Mouse (Mus musculus) layer of hippocampus, adult 9-10 months (tissue): ENCODE results near the gene Swsap1.

Experiments
- DNase-seq: peaks from one replicate; pipeline ENCODE4 v3.0.0; 2022; ENCODE audit warnings: low spot score

Gene Swsap1

DNA sequence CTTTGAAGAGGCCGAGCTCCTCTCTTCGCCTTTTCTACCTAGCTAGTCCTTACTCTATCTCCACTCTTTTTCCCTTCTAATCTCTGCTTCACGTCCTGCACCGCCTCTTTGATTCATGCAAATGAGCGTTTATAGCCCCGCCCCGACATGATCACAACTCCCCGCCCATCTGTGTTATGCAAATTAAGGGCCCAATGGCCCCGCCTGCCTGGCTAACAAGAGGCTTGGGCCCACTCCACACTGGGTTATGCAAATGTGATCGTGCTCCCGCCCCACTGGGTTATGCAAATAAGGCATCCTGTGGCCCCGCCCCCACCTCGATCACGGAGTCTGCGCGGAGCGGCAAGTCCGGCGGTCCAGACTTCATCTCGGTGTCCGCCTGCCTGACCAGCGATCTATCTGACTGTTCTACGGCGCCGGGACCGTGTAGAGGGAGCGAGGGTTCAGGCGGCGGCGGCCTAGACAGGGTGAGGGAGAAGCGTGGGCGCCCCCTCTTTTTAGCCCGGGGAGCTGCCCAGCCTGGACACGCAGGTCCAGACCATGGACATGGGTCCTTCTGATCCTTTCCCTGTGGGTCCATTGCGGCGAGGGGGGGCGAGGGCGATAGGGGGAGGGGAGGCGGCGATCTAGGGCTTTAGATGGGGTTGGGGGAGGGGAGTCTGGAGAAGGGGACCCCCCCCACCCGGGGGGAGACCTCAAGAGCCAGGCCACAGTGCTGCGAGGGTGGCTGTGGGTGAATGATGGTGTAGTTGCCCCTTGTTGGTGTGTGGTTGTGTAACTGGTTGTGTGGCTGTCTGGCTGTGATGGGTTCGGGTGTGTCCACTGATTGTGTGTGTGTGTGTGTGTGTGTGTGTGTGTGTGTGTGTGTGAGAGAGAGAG lies 18.6 kb upstream of the Swsap1 start, which contains the start of gene Plppr2:
Plppr2 (plus strand) TSS at position 342 of the 879 bp plus-strand sequence.
- DNase-seq, result peak; percentile 96

DNA sequence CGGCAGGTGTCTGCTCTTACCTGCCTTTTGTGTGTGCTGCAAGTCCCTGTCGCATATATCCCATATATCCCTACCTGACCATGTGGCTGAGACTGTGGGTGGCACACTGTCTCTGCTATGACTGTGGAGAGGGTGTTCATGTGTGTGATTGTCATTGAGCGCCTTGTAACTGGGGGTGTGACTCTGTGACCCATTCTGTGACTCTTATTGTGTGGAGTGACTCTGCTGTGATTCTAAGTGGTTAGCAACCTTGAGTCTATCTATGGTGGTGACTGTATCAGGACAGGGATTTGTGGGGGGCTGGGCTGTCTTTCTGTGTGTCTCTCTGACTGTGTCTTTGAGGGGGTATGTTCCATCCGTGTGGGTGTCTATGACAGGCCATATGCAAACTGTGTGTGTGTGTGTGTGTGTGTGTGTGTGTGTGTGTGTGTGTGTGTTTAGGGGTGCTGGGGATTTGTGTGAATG lies 17.8 kb upstream of the Swsap1 start:
- no peak for DNase-seq

DNA sequence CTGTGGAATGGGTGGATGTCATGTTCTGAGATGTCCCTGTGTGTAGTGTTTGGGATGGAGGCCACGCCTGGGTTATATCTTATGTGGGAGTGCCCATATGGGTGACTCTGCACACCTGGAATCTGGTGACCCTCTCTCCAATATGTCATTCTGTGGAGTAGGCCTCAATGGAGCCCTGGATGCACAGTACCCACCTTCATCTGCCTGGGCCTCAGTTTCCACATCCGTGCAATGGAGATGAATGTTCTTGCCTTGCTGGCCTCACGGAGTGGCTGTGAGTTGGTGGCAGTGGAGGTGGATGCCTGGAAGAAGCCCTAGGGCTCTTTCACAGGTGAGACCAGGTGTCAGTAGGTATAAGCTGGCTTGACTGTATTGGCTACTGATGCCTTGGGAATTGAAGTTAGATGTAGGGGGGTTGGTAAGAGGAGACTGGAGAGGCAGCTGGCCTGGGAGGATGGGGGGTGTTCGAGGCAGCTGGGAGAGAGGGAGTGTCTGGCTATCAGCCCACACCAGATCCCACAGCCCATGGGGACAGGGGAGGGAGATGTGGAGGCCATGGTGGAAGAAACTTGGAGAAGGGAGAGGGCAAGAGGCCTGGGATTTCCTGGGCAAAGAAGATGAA lies 17.2 kb upstream of the Swsap1 start:
- no peak for DNase-seq

DNA sequence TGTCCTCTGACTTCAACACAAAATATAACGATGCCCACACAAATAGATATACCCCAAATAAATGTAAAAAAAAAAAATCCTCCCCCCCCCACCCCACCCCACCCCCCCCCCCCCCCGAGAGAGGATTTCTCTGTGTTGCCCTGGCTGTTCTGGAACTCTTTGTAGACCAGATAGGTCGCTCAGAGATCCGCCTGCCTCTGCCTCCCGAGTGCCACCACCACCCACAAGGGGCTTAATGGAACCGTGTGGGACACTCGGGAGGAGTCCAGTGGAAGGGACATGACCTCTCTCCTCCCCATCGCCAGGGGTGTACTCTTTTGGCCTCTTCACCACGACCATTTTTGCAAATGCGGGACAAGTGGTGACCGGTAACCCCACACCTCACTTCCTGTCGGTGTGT lies 12.5 kb upstream of the Swsap1 start:
- no peak for DNase-seq

DNA sequence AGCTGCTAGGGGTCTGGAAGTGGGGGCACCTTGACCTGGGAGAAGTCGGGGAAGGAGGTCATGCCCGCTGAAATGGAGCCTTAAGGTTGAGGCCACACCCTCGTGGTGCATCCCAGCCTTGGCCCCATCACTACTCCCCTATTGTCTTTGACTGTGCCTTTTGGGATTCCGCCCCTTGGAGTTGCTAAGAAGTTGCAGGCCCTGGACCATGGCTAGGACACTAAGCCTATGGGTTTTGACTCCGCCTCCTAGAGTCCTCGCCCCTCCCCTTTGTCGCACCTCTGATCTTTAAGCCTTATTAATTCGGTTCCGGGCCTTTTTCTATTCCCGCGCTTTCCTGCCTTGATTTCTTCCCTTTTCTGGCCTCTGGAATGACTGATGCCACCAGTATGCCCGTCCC lies 11.9 kb upstream of the Swsap1 start:
- DNase-seq, result no peak

DNA sequence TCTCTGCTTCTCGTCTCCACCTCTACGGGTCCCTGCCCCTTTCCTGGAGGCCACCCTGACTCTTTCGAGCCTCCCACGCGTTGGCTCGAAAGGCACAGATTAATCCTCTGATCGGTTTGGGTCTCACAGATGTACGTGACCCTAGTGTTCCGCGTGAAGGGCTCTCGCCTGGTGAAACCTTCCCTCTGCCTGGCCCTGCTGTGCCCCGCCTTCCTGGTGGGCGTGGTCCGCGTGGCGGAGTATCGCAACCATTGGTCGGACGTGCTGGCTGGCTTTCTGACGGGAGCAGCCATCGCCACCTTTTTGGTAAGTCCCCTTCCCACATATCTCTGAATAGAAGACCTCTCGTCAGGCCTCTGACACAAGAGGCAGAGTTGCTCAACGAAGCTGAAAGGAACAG lies 11.3 kb upstream of the Swsap1 start:
- DNase-seq, result no peak

DNA sequence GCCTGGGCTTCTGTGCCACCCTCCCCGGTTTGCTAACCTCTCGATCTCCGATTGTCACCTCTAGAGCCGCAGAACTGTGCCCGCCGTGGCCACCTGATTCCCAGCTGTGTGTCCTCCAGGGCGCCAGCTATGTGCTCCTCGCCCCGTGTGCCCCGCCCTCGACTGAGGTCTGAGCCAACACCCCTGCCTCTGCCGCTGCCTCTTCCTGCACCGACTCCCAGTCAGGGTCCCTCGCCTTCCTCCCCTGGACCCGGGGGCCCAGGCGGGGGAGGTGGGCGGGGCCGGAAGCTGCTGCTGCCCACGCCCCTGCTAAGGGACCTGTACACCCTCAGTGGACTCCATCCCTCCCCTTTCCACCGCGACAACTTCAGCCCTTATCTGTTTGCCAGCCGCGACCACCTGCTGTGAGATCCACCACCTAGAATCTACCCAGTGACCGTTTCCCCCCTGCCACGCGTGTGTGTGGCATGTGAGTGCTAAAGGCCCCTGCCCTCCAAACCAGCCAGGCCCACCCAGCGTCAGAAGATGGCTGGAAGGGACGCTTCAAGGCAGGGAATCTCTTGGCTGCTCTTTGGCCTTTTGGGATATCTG lies 7.9 kb upstream of the Swsap1 start:
- DNase-seq, result no peak

DNA sequence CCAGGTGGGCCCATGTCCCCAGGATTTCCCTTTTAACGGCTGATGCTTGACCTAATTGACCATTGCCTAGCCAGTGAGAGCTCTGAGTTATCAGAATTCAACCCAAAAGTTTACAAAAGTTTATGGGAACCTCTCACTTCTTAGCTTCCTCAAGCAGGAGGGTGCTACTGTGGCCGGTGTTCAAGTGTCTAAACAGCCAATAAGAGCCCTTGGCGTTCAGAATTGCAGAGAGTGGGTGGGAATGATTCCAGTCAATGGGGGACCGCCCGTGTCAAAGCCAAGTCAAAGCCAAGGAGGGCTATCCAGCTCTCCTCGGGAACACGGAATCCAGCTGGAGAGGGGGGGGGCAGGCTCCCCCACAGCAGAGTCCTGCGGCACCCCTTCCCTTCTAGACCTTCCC lies 7.4 kb upstream of the Swsap1 start:
- no peak for DNase-seq

DNA sequence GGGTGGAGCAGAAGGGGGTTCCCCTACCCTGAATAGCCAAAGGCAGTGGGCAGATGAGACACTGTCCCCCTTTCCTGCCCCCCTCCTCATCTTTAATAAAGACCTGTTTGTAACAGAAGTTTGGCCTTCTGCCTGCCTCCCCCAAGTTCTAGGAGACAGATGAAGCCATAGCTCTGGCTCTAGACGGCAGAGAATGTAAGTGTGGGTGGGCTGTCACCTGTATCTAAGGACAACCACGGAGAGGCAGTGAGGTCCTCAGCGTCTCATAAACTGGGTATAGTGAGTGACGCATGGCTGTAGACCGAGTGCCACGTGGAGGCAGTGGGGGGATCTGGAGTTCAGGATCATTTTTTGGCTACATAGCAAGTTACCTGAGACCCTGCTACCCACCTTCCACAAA lies 6.8 kb upstream of the Swsap1 start:
- no peak for DNase-seq

DNA sequence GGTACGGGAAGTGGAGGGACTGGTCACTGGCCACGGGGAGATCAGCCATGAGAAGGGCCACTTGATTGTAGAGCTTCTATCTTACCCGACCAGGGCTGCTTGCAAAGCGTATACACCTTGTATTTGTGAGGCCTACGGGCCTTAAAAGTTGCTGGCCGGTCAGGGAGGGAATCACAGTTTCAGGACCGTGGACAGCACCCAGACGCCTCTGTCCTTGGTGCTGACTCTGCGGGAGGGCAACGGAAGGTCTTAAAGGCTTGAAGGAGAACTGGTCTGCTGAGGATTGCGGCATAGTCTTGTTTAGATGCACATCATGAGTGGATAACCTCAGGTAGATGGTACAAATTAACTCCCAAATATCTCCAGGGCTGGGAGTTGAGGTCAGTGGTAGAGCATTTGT lies 5.2 kb upstream of the Swsap1 start:
- no peak for DNase-seq

DNA sequence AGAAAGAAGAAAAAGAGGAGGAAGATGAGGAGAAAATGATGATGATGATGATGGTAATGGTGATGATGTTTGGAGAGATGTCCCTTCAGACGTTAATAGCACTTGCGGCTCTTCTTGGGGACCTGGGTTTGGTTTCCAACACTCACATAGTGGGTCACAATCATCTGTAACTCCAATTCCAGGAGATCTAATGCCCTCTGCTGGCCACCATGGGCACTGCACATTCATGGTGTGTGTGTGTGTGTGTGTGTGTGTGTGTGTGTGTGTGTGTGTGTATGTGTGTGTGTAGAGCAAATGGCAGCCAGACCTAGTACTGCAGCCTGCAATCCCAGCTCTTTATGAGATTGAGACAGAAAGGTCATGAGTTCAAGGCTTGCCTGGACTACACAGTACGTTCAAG lies 3.6 kb upstream of the Swsap1 start:
- no peak for DNase-seq

DNA sequence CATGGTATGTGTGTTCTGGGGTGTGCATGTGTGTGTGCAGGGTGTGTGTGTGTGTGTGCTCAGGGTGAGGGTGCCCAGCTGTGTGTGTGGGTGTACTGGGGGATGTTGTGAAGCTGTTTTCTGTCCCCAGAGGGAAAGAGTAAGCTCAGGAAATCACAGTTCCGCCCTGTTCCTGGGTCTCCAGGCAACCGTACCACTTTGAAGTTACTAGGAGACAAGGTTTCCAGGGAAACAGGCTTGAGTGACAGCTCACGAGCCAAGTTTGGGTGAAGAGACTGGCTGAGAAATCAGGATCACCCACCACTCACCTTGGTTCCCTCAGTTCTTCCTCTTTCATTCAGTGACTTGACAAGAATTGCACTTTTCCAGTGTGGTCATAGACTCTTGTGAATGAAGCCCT lies 2.0 kb upstream of the Swsap1 start:
- DNase-seq, result no peak

DNA sequence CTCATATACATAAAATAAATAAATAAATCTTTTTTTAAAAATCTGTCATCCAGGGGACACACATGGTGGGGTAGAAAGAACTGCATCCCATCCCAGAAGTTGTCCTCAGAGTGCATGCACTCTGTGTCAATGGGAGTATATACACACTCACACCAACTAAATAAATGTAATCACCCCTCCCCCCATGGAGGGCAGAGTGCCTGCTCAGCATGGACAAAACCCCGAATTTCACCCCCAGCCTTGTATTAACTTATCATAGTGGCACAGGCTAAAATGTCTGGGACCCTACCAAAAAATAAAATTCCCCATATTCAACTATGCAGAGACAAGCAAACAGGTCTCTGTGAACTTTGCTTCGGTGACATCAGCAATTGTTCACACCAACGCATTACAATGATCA lies 920 bp upstream of the Swsap1 start:
- no peak for DNase-seq

DNA sequence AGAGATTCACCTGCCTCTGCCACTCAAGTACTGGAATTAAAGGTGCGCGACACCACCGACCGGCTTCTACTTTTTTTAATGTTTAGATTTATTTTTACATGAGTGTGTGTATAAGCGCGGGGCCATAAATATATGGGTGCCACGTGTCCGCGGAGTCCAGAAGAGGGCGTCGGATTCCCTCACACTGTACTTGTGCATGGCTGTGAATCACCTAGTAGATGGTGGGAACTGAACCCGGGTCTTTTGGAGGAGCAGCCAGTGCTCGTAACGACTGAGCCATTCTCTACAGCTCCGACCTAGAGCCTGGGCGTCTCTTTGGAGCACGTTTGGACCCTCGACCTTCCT lies 358 bp upstream of the Swsap1 start:
- no peak for DNase-seq

DNA sequence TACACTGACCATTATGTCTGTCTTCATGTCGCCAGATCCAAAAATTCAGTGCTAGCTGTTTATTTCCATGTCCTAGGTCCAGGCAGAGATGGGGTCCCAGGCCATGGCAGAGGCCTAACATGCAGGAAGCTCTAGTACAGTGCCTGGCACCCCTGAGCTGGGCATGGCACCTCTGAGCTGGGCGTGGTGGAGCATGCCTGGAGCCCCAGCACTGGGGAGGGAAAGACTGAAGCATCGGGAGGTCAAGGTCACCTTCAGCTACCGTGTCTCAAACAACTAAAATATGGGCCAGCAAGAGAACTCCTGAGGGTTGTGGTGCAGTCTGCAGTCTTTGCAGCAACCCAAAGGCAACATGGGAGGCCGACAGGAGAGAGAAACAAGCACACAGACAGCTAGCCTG lies 2.8 kb downstream of the Swsap1 start:
- DNase-seq, result no peak

DNA sequence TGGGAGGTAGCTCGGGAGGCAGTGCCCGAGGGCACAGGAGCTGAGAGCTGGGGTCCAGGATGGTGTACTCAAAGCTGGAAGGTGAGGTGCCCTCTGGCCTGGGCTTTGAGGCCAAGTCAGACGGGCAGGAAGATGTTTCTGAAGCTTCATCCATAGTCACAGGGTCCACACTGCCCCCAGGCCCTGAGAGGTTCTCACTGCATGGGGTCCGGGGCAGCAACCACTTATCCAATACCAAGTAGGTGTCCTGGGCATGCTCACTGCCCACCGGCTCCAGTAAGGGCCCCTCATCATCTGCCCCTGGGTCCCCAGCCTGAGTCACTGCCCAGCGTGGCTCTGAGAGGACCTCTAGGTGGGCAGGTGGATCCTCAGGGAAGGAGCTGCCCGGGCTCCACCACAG lies 3.7 kb downstream of the Swsap1 start:
- no peak for DNase-seq

DNA sequence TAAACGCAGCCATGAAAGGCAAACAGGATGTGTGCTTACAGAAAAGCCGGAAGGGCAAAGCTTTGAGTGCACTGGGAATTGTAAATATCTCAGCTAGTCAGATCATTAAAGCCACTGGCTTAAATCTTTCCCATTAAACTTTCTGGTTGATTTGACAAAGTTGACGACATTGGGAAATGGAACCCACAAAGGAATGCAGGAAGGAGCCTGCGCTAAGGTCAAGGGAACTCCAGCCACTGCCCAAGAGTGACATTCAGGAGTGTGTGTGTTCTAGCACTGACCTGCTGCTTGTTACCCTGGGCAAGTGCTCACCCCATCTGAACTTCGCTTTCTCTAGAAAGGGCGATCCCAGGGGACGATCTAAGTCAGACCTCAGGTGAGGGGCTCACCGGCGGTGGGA lies 4.6 kb downstream of the Swsap1 start:
- DNase-seq, result no peak

DNA sequence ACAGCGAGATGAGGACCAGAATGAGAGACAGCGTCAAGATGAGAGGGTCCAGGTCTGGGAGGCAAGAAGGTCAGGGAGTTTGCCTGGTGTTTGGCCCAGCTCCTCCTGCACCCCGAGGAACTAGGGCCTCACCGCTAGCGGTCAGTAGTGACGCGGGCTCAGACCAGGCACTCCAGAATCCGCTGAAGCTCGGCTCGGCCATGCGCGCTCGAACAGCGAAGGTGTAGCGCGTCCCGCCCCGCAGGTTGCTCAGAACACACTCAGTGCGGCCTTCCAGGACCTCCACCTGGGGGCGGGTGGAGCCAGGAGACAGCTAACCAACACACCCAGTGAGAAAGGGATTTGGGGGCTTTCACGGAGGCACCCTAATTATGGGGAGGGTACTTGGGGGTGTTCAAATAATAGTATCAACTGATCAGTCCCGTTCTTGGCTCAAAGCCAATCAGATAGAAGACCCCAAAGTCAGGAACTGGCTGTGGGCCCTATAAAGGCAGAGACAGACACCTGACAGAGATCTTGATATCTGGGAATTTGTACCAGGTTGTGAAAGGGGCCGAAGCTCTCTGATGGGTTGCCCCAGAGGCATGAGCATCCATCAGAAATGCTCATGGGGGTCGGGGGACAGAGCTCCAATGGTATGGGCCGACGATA lies 5.1 kb downstream of the Swsap1 start:
- no peak for DNase-seq

DNA sequence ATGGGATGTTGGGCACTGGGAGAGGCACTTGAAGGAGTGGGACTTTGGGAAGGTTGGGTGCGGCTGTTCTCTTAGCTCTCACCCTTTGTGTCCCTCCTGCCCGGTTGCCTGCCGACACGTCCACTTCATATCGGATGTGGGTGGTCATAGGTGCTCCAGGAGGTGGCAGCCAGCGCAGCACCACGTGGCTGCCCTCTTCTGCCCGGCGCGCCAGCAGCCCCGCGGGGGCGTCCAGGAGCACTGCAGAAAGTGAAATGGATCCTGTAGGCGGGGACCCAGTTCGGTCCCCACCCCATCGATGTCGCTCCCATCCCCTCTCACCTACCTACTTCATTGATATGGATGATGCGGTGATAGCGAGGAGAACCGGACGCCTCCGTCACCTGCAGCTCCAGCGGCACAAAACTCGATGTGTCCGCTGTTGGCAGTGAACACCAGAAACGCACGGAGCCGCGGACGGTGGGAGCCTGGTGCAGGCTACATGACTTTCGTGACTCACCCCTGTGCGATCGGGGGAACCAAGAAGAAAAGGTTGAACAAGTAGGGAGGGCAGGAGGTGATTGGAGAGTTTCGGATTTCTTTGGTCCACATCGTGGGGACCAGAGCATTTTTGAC lies 5.9 kb downstream of the Swsap1 start:
- no peak for DNase-seq

DNA sequence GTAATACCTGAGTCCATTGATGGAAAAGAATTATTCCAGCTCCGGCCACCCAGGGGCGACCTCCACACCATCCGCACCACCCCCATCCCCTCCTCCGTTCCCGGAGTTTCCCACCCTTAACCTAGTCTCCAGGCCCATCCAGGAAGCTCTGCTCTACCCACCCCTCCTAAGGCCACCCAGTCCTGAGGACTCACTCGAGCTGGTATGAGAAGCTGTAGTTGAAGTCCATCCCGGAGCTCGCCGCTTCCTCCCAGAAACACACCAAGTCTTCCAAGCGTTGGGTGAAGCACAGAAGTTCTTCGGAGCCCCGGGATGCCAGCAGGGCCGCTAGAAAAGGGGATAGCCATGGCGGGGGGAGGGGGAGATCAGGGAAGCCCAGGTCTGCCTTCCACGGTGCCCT lies 6.5 kb downstream of the Swsap1 start:
- DNase-seq, result no peak

DNA sequence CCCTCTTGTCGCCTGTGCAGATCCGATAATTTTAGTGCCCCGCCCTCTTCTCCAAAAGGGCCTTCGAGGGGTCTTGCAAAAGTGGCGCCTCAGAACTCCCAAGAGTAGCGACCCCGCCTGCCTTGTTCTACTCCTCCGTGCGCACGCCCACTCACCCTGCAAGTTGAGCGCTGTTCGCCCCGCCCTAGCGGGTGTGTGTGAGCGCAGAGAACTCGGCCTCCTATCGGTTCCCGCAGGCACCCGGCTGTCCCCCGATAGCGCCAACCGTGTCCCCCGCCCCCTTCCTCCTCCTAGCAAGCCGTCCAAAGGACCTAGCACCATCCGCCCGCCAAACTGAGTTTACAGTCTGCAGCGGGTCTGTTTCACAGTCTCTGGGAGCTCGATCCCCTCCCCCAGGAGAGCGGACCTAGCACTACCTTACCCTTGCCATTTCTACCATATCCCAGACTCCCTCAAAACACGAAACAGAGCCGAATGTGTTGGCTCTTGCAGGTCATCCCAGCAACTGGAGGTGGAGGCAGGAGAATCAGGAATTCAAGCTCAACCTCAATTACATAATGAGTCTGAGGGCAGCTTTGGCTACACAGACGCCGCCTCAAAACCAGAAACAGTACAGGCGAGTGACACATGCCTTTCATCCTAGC lies 7.0 kb downstream of the Swsap1 start:
- no peak for DNase-seq

DNA sequence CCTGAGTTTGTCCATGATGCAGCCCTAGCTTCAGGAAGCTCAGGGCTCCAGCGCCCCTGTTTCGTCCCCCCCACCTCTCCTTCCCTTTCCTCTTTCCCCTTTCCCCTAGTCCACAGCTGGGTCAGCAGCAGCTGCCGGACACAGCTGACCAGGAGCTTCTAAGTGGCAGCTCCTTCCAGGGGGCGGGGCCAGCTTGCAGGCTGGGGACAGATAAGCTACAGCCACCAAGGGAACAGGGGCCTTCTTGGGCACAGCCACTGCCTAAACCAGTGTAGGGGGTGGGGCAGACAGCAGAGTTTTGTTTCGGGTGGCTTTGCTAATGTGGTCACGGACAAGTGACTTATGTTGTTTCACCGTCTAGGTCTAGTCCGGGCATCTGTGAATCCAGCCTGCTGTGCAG lies 7.9 kb downstream of the Swsap1 start, which contains the start of gene Epor:
Epor (minus strand) TSS at position 90 of the 400 bp plus-strand sequence.
- no peak for DNase-seq
